Mouse (Mus musculus): ENCODE data around the gene Cyfip2.

Cyfip2 gene

DNA sequence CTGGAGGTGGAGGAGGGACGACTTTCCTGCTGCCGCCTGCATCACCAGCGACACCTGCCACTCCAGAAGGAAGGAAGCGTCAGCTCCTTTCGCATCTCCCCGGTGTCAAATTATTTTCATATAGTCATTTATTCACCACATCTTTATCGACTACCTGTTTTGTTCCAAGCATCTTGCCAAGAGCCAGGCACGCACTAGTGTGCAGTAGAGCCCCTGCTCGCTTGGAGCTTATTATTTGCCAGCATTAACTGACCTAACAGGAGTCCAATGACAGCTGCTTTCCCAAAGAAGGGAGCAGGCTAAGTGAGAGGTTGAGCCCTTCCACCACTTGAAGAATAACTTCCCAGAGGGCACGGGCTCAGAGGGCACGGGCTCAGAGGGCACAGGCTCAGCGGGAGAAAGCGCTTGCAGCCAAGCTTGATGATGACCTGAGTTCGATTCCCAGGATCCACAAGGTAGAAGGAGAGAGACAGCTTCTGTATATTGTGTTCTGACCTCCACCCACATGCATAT is at the start of gene Cyfip2:
Gene Cyfip2 (minus strand): TSS at position 337 of the 513 bp plus-strand sequence.
- no peak for DNase-seq (ENCODE audit: low read depth in 2 of 2, low spot score in 2 of 2)

DNA sequence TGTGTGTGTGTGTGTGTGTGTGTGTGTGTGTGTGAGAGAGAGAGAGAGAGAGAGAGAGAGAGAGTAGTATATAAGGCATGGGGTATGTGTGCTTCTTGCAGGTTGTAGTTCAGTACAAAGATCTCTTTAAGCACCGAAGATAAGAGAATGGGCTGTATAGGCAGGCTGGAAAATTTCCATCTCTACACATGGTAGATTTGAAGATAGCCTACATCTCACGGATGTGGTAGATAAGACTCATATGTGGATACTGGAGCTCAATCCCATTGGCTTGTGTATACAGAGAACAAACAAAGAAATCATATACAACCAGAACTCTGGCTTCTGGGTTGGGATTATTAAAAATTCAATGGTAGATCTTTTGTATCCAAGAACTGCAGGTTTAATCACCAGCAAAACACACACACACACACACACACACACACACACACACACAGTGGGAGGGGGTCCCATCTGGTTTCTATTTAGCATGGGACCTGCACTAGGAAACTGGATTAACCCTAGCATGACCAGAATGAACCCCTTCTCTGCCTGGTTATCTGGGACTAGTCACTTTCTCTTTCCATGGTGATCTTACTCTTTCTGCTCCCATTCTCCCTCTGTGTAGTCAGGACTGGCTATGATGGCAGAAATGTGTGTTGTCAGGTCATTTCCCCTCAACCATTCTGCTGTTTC is 48.5 kb upstream of the Cyfip2 start:
- no peak for DNase-seq (ENCODE audit: low read depth in 2 of 2, low spot score in 2 of 2)

DNA sequence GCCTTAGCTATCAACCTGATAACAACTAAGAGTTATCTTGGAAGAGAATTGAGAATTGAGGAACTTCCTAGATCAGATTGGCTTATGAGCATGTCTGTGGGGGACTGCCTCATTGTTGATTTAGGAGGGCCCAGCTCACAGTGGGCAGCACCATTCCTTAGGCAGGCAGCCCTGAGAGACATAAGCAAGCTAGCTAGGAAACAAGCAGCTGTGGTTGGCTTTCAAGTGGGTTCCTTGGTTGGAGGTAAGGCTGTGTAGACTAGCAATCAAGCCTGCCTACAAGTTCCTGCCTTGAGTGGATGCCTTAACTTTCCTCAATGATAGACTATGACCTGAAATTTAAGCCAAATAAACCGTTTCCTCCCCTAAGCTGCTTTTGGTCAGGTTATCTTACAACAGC is 45.7 kb upstream of the Cyfip2 start:
- DNase-seq (ENCODE audit: low read depth in 2 of 2, low spot score in 2 of 2) = peak in 1 of 2 experiments; percentile 61

DNA sequence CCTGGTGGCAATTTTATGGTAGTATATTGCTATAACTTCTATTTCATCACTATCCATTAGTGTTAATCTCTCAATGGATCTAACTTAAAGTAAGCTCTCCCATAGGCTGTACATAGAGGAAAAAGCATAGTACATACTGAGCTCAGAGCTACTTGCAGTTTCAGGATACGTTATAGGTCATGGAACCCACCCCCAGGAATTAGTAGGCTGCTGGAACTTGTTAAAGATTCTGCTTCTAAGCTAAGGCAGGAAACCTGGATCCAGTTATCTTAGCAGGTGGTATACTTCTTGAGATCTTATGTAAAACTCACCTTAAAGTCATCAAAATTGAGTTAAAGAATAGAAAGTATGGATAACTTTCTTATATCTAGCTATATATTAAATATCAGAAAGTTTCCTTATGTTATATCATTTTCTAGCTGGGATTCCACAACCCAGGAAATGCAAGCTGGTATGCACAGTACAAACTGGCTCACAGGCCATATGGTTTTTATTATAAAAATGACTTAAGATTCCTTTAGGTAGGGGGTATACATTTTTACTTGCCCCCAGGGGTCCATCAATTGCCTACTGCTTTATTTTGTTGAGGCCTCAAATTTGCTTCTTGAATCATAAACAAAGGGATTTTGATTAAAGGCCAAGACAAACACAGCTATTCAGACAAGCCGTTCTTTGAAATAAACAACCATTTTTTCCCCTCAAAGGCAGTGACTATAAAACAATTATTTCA is 37.2 kb upstream of the Cyfip2 start:
- no peak for DNase-seq (ENCODE audit: low read depth in 2 of 2, low spot score in 2 of 2)

DNA sequence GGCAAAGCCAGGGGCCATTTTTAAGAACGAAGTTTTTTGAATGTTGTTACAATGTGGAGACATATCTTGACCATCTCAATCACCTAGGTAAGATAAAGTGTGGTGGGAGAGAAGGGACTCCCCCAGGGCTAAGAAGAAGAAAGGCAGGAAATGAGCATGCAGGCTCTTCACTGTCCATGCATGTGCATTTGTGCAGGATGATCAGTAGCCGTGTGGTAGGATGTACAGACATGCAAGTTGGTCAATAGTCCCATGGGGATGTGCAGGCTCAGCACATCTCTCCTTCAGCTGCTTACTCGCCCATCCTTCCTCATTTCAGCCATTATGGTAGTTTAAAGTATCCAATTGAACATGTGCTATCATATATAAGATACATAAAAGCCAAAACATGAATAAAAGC is 35.8 kb upstream of the Cyfip2 start:
- DNase-seq (ENCODE audit: low read depth in 2 of 2, low spot score in 2 of 2) = no peak

DNA sequence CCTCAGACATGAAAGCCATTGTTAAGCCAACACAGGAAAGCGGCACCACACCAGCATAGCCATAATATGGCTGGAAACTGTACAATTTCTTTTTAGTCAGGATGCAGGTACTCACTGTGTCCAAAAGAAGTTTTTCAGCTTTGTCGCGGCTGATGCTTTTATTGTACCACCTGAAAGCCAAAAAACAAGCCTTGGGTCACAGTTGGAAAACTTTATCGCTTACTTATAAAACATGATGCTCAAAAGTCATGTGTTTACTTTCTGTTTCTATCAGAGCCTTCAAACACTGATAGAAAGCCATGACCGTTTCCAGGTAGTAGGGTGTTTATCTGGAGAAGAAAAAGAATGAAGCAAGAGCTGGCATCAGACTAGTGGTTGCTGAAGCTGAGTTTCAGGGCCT is 35.1 kb upstream of the Cyfip2 start:
- DNase-seq (ENCODE audit: low read depth in 2 of 2, low spot score in 2 of 2) = no peak

DNA sequence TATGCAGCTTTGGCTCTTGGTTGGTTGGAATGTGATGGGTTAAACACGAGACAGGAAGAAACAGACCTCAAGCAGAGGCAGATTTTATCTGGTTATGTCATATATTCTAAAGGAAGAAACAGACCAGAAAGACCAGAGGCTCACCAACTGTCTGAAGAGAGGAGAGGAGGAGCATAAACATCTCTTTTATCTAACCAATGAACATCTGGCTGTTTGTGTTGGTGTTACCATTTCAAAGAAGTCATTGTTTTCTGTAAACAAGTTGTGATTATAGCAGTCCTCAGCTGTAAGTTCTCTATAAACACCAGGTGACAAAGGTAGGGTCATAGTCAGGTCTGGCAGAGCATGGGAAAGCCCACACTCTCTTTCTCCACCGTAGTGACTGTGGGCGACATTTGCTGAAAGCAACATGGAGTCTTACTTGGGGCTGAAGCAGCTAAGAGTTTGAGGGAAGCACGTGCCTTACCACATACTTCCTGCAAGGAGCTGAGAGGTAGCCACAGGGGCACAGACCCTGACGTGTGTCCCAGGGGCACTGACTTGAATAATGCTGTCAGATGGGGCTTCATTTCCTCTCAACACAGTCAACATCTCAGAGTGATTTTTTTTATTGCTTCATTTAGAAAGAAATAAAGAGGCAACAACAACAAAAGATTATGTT is 31.4 kb upstream of the Cyfip2 start:
- DNase-seq (ENCODE audit: low read depth in 2 of 2, low spot score in 2 of 2) = peak; percentile 74 to 75

DNA sequence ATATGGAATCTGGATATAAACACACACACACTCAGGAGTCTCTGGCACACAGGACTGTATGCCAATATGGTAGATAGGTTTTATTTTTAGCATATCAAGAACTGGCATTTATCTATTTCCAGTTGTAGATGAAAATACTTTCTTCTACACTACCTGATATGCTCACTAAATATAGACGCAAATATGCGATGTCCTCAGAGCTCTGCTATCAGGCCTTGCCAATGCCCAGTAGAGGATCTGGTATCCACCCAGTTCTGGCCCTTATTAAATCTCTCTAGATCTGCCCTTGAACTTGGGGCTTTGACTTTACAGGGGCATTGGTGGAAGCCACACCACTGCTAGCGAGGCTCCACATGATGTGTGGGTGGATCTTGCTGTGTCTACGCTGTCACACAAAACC is 29.3 kb upstream of the Cyfip2 start:
- DNase-seq (ENCODE audit: low read depth in 2 of 2, low spot score in 2 of 2) = no peak

DNA sequence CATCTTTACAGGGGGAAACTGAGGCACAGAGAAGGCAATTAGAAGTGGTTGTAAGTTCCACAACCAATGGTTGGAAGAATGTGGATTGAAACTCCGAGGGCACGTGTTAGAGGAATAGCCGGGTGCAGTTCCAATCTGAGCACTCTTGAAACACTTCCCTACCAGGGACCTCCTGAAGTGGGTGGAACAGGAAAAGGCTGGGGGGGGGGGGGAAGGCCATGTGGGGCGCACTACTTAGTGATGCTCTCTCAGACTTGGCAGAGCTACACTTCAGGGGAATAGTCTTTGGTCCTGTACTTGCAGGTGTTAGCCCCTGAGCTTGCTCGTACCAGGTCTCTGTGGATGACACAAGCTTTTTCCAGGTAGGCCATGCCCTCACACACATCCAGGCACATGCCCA is 23.4 kb upstream of the Cyfip2 start:
- DNase-seq (ENCODE audit: low read depth in 2 of 2, low spot score in 2 of 2) = no peak

DNA sequence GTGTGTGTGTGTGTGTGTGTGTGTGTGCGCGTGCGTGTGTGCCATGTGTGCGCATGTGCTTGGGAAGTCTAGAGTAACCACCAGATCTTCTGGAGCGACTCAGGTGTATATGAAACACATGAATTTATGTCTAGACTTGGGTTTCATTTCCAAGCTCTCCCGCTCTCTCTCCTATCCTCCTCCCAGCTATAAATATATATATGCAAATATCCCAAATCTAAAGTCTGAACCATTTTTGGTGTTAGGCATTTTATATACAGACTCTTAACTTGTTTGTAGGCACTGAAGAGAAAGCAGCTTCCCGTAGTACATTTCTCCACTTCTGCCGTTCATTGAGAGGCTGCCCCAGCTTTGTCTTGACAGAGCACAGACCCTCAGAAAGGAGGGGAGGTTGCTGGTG is 19.6 kb upstream of the Cyfip2 start:
- DNase-seq (ENCODE audit: low read depth in 2 of 2, low spot score in 2 of 2) = no peak

DNA sequence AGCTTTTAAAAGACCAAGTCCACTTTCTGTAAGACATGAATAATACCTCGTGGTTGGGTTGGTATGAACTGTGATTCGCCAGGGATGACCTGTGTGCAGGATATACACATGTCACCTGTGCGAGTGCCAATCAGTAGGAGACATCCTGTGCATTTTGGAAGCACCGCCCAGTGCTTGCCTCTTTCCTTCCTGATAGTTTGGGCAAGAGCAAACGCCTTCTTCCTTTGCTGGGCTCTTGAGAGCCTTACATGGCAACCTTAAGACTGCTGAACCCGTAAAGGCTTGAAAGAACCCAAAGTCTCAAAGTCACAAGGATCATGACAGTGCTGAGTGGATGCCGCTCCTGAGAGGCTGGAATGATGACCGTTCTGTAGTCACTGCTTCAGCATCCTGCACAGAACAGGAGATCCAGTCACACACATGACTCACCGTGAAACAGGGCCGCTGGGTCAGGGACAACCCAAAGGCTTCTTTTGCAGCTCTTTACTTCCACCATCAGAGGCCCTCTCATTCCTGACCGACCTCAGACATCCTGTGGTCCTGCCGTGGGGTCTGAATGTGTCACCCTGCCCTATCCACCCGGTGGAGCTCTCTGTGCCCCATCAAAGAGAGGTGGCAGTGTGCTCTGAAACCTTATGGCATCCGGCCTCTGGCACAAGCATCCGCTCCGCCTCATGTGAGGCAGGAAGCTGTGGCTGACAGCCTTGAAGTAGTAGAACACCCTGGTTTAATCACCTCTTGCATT is 13.8 kb upstream of the Cyfip2 start:
- DNase-seq (ENCODE audit: low read depth in 2 of 2, low spot score in 2 of 2) = peak; percentile 75

DNA sequence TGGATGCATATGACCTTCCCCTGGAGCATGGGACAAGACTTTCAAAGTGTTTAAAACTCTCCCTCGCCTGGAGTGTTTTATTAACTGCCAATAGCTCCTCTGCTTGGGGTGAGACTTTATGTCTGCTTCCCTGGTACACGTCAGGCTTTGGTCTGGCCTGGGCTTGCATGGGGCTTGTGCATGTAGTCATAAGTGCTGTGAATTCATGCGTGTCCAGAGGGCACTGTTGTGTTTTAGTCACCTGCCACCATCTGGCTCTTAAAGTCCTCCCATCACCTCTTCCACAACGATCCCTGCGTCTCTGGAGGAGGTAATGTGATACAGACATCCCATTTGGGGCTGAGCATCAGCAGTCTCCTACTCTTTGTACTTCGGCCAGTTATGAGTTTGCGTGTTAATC is 8.9 kb upstream of the Cyfip2 start:
- DNase-seq (ENCODE audit: low read depth in 2 of 2, low spot score in 2 of 2) = no peak

DNA sequence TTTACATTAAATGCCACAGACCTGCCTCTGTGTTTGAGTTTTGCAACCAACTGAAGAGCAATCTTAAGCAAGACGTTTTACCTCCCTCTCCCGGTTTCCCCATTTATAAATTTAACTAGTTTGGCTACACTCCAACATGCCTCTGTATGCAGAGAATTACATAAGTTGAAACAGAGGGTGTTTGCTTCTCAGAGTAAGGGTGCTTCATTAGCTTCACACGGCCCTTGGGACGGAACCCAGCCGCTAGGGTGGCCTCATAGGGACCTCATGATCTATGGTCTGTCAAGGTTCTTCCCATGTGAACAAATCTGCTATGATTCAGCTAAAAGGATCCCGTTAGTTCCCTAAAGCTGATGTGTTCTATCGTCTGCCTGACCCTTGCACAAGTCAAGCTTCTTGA is 1.9 kb upstream of the Cyfip2 start:
- no peak for DNase-seq (ENCODE audit: low read depth in 2 of 2, low spot score in 2 of 2)

DNA sequence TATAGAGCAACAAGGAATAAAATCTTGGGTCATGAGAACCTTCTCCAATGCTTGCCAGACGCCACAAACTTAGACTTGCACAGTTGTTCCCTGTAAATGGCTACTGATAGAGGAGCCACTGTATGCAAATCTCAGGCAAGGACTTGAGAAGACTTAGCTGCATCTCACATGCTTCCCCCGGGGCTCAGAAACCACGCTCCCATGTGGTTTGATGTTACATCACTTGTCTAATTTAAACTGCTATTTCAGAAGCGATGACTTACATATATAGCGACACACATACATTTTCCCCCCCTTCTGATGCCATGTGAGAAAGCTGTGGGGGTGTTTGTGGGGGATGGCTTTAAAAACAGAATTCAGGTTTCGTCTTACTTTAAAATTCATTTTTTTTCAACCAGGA is 1.2 kb upstream of the Cyfip2 start:
- peak in 1 of 2 experiments; percentile 42 for DNase-seq (ENCODE audit: low read depth in 2 of 2, low spot score in 2 of 2)

DNA sequence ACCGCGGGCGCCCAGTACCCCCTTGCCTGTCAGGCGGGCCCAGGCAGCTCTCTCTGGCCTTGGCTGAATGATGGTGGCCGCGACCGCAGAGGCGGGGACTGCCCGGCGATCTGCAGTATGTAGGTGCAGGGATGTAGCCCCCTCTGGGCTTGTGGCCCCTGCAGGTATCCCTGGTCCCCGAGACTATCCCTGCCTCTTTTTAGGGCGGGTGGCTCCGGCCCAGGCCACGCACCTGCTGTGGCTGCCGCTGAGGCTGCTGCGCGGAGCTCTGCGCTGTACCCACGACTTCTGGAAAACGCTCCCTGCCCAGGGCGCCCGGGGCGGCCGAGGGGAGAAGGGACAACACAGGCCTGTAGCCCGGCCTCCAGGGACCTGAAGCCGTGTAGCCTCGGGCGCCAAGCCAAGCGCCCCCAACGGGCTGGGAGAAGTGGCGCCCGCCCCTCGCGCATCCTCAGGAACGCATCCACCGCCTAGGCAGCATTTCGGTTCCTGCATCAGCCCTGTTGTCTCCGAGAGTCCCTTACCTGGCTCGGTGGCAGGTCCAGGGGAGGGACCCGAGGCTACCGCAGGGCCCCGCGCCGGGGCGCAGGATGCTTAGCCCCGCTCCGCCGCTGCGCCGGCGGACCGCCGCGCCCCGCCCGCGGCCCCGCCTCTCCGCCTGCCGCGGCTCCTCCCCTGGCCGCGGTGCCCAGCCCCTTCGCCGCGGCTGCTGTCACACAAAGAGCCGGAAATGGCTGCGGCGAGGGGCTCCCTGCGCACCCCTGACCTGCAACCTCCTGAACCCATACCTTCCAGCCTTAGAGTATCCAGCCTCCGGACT is 746 bp downstream of the Cyfip2 start:
- DNase-seq (ENCODE audit: low read depth in 2 of 2, low spot score in 2 of 2) = peak; percentile 65 to 68

DNA sequence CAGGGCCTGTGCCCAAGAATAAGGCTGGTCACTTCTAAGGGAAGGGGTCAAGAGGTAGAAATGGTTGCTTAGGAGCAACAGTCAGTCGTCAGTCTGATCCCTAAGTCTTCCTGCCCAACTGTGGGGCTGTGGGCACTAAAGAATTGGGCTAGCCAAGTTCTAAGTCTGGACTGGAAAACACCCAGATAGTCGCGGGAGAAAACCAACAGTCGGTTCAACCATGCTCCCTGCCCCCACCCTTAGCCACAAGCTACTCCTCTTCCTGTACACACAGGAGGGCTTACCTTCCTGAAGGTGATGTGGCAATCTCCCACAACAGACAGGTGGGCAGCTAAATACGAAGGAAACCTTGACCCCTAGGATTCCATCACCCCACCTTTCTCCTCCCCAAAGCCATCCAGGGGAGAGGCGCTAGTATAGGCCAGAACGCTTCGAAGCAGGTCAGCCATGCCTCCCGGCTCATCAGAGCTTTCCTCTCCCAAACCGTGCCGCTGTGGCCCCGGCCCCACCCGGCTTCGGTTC is 1.4 kb downstream of the Cyfip2 start:
- peak; percentile 45 to 66 for DNase-seq (ENCODE audit: low read depth in 2 of 2, low spot score in 2 of 2)

DNA sequence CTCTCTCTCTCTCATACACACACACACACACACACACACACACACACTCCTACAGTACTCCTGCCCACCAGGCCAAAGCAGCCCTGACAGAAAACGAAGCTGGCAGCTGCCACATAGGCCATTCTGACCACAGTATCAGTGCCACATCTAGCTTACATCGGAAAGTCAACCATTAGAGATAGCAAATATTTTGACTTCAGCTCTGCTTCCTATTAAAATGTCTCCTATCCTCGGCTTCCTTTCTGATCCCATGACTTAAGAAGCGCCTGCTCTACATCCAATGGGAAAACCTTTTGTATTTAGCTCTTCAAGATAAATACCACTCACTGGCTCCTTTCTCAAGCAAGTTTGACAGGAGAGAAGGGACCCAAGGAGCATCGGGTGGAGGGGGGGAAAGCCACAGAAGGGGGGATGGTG is 2.0 kb downstream of the Cyfip2 start:
- no peak for DNase-seq (ENCODE audit: low read depth in 2 of 2, low spot score in 2 of 2)

DNA sequence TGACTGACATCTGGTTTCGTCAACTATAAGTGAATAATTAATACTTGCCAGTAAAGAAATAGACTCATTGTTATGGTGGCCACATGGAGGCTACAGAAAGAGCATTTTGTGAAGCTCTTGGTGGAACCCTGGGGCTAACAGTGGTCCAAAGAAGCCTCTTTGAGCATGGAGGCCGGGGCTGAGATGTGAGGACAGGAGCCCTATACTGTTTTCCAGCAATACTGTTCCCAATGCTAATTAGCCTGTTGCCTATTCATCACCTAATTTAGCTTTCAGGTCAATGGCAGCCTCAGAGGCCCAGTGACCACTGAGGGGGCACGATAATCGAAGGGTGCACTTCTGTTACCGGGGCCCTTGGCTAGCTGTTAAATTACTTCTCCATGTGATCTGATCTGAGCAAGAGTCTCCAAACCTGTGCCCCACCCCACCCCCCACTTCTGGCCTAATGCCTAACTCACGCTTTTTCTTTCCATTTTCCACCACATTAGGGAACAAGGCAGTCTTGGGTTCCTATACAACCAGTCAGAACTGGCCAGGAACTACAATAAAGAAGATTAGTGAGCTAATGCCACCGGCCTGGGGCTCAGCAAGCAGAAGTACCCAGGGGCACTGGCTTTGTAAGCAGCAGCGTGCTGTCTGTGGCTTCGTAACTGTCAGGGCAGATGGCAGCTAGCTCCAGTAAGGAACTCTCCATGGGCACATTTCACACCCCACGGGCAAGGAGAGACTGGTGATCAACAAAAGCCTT is 2.7 kb downstream of the Cyfip2 start:
- DNase-seq (ENCODE audit: low read depth in 2 of 2, low spot score in 2 of 2) = no peak

DNA sequence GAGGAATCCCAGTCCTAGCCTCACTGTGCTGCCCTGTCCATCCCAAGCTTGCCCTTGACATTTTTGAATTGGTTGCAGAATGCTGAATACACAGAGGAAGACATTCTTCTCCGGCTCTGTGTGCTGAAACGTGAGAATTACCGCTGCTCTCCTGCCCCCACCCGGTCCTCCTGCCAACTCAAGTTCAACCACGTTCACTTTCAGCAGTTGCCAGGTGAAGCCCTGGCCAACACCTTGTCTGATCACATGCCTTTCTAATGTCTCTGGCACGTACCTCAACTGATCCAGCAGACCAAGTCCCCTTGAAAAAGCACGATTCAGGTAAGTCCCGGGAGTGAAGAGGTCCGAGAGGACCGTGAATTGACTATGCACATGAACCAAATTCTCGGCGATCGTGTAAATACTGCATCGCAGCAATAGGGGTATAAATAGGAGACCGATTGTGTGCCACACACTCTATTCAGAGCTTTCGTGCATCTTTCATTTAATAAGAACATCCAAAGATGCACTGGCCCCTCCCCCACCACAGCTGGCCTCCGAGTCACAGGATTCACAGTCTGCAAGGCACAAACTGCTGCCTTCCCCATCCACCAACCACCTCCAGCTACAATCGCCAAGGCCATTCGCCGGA is 3.4 kb downstream of the Cyfip2 start:
- DNase-seq (ENCODE audit: low read depth in 2 of 2, low spot score in 2 of 2) = no peak
